Mouse (Mus musculus) urinary bladder, adult 18-20 months (tissue): ENCODE measurements at regions not wholly inside any gene's neighbourhood (a gene's known extent, or its start where the extent isn't known, plus 50 kb on each side); places are given as distances from the start of the nearest gene placed in this dataset.

ENCODE experiments used
- DNase-seq, 2 experiments: peaks; one replicate each; pipeline ENCODE4 v3.0.0; 2022; ENCODE audit warnings: low spot score in 2 of 2, mixed read lengths in 2 of 2

DNA sequence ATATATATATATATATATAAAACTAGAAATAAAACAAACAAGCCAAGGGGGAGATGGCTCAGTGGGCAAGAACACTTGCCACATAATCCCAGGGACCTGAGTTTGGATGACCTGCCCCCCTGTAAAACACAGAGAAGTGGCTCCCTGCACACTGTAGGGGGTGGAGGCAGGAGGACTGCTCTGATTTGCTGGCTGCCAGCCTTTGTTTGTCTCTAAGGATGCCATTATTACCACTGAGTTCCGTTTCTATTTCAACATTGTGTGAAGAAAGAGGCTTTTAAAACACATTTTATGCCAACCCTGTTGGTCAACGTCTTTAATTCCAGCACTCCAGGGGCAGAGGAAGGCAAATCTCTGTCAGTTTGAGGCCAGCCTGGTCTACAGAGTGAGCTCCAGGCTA is 82.2 kb upstream of the Errfi1 start:
- DNase-seq, result no peak

DNA sequence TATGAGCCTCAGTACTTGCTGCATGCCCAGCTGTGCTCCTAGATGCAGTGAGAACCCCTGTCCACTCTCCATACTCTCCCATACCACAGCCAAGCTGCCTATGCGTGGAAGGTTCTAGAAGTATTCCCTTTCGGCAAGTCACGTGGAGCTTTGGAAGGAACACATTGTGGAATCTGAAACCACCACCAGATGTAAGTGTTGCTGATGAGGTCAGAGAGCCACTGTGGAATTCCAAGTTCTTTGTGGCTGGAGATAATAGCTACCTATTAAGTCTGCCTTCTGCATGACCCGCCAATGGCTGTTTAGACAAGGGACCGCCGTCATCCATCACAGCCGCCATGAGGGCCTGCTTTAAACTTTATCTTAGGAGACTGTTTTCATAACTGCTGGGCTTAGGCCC is 84.7 kb upstream of the Errfi1 start:
- no peak for DNase-seq

DNA sequence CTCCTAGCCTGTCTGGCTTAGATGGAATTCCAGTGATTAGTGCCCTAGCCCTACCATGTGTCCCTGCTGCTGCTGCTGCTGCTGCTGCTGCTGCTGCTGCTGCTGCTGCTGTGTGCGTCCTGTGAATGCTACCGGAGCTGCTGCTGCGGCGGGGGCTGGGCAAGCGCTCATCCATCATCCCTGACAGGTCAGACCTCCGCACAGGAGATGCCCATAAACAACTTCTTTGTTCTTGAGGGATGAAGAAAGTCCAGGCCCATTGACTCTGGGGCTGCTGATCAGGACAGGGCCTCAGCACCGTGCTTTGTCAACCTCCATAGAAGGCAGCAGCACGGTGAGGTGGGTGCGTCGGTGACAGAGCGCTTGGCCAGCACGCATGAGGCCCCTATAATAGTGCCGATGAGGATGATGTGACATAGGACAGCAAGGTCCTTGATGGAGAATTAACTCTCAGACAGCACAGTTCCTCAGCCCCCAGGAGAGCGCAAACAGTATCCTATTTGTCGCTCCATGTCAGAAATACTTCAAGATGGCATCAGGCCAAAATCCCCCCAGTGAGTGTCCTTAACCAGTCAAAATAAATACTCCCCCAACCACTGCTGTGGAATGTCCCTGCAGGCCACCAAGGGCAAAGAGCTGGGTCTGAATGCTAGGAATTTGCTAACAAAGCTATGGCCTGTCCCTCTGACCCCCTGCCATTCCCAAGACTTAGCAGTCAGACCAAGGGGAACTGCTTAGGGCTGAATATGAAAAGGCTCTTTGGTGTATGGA is 95.1 kb upstream of the Errfi1 start:
- DNase-seq, result no peak

DNA sequence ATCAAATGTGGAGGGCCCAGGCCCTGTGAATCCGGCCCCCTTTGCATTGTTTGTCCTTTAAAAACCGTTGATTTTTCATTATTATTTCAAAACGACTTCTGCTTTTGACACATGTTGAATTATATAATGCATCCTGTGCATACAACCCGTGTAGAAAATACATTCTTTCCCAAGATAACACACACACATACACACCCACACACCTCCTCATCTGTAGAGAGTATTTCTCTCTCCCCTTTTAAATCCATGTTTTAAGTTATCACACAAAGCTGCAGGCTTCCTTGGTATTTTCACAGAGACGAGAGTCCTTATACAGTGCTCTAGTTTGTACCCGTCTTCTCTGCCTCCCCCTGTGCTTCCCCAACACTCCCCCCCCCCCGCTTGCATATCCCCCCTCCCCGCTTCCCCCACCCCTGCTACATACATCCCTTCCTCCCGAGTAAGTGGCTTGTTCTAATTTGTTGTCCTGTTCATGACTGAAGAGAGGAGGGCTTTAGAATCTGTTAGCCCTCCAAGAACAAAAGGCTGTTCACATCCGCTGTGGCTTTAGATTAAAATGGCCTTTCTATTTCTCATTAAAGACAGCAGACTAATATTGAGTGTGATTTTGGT is 95.8 kb upstream of the Errfi1 start:
- DNase-seq, result no peak

DNA sequence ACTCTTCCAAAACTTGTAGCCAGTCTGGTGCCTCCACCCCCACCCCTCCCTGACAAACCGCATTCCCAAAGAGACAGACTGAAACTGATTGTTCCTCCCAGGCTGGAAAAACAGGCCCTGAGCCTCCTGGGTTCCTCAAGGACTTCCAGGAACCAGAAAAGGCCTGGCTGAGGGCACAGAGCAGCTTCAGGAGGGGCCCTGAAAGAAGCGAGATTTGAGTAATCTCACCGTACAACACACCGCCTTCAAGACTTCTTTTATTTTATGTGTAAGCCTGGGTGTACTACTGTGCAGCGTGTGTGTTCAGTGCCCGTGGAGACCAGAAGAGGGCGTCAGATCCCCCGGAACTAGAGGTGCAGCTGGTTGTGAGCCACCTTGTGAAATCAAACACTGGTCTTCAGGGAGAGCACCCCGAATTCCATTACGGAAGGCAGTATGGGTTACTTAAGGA is 96.4 kb upstream of the Errfi1 start:
- DNase-seq, result no peak

DNA sequence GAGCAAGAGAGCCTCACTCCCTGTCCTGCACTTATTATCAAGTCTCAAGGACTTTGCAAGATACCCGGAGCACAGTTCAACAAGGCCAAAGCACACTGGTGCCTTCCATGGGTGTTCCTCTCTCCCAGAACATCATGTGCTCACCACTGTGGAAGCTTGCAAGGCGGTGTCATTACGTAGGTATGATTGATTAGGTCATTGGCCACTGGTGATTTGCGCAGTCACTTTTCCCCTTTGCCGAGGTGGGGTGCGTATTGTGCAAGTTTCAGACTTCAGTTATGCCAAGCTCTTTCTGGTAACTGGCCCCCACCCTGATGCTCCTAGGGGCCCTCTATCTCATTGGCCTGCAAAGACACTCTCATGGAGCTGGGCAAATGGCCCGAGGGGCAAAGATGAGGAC is 98.3 kb upstream of the Errfi1 start:
- no peak for DNase-seq

DNA sequence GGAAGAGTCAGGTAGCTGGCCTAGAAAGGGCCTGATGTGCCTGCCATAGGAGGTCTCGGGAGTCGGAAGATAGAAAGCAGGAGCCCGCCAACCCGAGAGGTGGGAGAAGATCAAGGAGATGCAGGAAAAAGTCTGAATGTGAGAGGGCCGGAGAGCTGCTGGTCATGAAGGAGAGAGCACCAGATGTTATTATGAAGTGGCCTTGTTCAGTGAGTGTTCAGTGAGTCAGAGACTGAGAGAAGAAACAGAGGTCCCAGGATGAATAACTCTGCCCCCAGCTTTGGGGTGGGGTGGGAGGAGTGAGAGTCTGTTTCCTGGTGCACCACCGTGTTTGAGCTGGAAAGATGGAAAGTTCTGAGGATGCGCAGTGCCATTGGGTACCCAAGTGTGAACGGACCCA is 100.2 kb upstream of the Slc45a1 start:
- DNase-seq, result no peak

DNA sequence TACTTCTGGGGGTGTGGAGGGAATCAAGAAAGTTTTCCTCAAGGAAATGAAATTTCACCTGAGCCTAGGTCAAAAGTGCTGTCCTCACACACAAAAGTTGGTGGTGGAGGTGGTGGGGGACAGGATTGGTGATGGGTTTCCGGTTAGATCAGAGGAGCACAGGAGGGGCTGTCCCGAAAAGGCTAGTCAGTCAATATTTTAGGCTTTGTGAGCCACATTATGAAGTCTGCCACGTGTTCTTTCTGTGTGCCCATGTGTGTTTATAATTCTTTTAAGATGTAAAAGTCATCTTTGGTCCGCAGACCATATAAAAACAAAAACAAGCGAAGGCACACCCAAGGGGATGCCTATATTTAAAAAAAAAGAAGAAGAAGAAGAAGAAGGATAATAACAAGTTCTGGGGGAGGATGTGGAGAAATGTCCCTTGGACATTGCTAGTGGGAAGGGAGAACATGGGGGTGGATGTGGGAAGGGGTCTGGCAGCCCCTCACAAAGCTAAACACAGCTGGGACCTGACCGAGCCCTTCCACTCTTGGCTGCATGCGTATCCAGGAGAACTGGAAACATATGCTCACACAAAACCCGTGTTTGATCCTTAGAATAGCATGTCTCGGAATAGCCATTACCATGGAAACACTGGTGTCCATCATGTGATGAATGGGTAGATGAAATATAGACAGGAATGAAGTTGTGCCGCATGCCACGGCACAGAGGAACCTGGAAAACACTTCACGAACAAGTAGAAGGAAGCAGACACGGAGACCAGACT is 98.7 kb upstream of the Slc45a1 start:
- no peak for DNase-seq

DNA sequence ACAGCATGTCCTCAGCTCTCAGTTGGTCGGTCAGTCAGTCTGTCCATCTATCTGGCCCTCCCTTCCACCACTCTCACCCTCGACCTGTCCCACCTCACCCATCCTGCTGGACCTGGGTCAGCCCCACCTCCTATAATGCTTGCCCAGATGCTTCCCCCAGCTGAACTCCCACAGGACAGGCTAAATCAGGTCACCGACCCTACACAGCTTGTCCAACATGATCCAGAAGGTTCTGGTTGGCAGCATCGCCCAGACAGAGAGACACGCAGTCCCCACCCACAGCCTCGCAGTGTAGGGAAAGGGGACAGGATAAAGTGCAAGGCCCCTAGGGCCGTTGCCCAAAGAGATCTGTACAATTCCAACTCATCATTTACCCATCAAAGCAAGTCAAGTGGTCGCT is 97.1 kb upstream of the Slc45a1 start:
- no peak for DNase-seq

DNA sequence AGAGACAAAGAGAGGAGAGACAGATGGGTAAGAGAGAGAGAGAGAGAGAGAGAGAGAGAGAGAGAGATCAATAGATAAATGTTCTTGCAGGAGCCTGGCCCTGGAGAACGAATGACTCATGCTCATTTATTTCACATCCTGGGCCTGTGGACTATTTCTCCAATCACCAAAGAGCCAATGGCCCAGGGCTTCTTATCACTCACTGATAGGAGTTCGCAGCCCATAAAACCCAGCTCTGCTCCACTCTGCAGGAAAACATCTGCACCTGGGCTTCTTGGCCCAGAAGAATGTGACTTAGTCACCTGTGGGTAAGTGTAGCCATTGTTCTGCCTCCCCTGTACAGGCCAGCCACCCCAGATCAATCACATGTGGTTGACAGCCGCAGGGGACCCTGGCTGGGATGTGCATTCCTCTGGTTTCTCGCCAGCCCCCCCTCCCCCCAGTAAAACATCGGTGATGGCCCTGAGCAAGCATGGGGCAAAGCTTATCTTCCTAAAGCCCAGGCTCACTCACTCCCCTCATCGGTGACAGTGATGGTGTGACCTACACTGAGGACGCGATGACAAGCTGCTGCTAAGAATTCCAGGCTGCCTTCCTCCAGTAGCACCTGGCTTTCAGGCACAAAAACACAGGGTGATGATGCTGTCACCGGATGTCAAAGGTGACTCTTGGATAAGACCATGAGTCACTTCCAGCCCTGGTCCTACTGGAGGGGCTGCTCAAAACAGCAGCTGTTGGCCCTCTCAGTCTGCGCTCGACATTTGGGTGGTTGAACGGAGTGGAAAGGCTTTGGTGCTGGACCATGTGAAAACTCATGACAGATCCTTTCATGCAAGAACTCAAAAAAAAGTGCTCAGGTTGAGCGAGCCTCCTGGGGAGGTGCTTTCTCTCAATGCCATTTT is 96.4 kb upstream of the Slc45a1 start:
- DNase-seq, result no peak

DNA sequence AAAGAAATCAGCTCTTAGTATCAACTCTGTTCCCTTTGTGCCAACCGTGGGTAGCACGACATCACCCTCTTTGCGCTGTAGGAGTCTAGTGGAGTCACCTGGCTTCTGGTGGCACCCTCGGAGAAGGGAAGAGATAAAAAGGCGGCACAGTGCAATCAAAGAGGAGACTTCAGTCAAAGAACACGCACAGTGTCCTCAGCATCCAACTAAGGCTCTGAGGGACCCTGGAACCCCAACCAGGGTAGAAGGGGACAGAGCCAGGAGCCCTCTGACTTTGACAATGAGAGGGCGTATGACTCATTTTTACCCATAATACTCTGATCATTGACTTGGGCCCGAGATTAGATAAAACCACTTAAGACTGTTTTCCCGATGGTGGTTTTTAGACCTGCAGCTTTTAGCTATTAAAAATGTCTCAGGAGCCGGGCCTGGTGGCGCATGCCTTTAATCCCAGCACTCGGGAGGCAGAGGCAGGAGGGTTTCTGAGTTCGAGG is 94.5 kb upstream of the Slc45a1 start:
- DNase-seq, result no peak

DNA sequence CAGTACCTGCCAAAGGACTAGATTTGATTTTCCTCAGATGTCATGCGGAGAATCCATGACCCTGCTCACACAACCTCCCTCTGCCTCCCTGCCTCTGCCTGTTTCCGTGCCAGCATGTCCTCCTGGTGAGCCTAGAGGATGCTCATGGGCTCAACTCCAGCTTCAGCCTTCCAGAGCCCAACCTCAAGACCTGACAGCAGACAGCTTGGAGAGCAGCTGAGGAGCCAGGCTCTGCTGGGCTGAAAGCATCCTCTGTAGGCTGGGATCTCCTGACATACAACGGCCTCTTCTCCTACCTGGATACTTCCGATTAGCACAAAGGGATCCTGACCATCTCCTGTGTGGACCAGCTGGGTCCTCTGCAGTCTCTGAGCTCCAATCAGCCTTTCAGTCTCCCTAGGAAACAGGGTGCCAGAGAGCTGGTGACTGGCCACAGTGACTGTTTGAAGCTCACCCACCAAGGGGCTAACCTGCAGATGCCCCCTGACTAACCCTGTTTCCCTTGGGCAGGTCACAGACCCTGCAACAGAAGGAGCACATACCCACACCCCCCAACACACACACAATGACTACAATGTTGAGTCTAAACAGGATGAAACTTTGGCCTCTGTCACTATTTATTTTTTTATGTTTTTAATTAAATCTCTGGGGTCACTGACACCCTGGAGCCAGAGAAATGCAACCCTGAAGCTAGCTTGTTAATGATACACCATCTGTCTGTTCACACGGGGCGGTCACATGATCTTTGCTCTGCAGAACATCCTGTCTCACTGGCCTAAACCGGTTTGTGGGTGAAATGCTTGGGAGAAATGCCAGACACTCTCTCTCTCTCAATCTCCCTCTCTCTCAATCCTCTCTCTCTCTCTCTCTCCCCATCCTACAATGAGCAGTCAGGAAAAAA is 93.8 kb upstream of the Slc45a1 start:
- DNase-seq, result peak in 1 of 2 experiments; percentile 53

DNA sequence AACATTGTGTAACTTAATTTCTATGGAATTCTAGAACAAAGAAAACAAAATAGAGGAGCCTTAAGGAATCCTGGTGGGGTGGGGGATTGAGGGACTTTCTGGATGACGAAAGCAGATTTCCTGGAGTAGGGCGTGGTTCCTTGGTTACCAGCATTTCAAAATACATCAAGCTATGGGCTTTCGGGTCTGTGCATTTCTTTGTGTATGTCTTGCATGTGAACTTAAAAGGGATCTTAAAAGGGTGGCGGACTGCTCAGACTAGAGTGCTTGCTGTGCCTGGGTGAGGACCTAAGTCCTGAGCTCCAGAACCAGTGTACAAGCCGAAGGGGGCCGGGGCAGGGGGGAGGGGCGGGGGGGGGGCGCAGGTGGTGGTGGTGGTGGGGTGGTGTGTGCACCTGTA is 91.5 kb upstream of the Slc45a1 start:
- DNase-seq, result no peak

DNA sequence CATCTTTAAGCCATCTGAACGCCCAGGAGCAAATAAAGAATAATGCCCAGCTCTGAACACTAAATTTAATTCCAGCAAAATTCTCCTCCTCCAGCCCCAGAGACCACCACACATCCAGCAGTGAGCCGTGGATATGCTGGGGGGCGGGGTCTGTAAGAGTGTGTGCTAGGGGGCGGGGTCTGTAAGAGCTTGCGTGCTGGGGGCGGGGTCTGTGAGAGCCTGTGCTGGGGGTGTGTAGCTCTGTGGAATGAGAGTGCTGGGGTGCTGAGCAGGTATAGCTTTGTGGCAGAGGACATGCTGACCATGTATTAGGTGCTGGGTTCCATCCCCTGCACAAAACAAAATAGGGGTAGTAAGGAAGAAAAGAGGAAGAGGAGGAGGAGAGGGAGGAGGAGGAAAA is 91.1 kb upstream of the Slc45a1 start:
- DNase-seq, result no peak

DNA sequence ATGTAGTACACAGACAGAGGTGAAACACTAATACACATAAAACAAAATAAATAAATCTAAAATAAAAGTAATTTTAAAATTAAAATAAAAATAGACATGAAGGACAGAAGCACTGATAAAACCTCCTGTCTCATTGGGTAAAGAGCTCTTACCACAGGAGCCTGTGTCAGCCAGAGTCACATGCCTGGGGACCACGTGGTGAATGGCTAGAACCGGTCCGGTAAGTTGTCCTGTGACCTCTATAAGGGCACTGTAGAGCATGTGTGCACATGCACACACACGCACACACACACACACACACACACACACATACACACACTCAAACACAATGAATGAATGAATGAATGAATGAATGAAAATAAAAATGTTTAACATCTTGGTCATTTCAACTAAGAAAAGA is 89.8 kb upstream of the Slc45a1 start:
- no peak for DNase-seq

DNA sequence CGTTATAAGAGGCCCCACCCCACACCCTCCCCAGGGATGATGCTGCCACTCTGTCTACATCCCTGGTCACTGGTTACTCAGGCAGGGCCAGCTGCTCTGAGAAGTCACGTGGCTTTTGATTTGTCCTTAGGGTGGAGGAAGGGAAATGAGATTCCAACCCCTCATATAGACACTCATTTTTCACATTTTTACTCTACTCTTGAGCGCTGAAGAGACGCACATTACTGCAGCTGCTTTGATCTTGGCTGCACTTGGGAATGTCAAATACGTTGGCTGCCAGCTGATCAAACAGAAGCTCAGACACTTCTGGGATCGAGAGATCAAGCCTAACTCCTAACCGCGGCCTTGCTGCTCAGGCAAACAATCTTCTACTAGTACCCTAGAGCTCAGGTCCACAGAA is 88.2 kb upstream of the Slc45a1 start:
- no peak for DNase-seq

DNA sequence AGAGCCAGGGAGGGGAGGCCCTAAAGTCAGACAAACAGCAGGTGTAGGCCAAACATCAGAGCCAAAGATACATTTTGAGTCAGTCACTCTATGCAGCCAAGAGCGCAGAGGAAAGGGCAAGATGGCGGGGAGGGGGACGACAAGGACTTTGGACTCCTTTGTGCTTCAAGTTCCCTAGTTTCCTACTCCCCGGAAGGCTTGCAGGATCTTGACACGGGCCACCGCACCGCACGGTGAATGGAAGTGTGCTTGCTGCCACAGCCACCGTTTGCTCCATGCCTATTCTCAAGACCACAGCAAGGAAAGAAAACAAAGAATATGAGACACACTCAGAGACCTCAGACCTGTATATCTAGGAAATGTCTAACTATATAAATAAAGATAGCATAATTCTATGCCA is 86.8 kb upstream of the Slc45a1 start:
- DNase-seq, result no peak

DNA sequence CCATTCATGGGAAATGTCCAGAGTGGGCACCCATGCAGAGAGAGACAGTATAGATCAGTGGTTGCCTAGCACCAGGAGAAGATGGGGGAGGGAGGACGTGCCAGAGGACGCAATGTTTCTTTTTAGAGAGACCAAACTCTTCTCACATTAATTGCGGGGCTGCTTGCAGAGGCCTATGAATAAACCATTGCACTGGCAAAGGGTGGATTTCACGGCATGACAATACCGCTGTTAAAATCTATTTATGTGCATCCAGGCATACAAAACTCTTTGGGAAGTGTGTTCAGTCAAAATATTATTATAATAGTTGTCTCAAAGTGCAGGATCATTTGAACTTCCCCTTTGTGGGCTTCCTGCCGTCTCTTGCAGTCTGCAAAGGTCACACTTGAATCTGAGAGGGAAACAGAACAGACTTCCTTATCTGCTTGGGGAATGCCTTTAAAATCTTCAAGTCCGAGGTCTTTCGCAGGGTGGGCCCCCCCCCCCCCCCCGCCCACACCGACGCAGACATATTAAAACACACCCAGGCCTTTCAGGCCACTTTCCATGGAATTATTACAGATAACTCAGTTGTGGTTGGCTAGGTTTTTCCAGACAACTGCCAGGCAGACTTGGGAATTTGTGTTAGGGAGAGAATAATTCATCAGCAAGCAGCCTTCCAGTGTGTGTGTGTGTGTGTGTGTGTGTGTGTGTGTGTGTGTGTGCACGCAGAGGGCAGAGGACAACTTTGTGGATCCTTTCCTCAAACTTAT is 78.3 kb upstream of the Slc45a1 start:
- DNase-seq, result no peak

DNA sequence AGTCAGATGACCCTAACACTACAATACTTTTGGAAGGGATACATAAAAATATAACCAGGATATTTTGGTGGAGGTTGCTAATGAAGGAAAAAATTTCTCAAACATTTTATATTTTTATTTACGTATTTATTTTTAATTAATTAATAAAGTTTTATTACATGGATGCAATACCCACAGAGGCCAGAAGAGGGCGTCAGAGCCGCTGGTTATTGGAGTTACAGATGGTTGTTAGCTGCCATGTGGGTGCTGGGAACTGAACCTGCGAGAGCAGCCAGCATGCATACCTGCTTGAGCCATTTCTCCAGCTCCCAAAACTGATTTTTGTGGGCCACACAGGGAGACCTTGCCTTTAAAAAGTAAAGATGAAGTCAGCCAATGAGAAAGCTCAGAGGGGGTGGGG is 74.6 kb upstream of the Slc45a1 start:
- no peak for DNase-seq

DNA sequence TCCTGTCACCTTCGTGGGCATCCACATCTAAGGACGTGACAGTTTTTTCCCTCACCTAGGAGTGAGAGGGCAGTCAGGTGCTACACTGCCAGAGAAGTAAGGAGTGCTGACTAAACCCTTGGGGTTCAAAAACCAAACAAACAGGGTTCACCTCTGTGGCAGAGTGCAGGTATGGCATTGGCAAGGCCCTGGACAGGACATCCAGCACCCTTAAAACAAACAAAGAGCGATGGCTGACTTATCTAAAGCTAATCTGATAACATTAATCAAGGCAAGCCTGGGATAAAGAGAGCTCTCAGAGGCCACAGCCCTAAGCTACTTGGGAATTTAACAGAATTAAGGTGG is 74.1 kb upstream of the Slc45a1 start:
- DNase-seq, result no peak
